Mouse (Mus musculus) gastrocnemius, adult 2 months (tissue): ENCODE measurements at regions not wholly inside any gene's neighbourhood (a gene's known extent, or its start where the extent isn't known, plus 50 kb on each side); places are given as distances from the start of the nearest gene placed in this dataset.

Experiments
- DNase-seq: peaks from one replicate; pipeline ENCODE4 v3.0.0; 2022
- H3K27ac ChIP-seq: fragments of 200-600 bp; 2 replicates; pipeline ENCODE4 v1.8.1; 2022; ENCODE audit warnings: mild to moderate bottlenecking
- H3K4me3 ChIP-seq: fragments of 200-600 bp; 2 replicates; pipeline ENCODE4 v1.8.1; 2022; ENCODE audit warnings: mild to moderate bottlenecking, moderate library complexity
- CTCF ChIP-seq: fragments of 200-600 bp; IDR thresholded peaks from 2 replicates; pipeline ENCODE4 v1.8.1; 2022; ENCODE audit warnings: antibody characterized with exemption, mild to moderate bottlenecking, moderate library complexity
- intact Hi-C: fragments of 180-260 bp; cut with DNase I; formaldehyde crosslinking; loops from one replicate; pipeline ENCODE4 v1.15.1; 2025

DNA sequence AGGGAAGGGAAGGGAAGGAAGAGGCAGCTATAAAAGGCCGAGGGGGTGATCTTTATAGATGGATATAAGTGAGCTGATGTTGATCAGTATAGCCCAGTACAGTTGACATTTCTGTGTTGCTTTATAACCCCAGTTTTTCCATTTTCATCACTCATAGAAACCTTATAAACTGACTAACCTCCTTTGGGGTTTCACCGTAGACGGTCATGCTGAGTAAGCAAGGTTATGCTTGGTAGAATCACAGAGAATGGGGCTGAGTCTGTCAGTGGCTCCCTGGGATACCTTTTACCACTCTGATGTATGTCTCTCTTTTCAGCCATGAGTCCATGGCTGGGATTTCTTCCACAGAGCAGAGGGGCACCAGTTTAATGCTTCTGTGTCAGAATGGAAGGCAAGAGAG is 345.9 kb upstream of the Lrrc3b start:
- H3K4me3 ChIP-seq: no peak overlapping the region
- H3K27ac ChIP-seq: no peak overlapping the region
- no peak for TF ChIP-seq CTCF
- DNase-seq: no peak
- intact Hi-C loops: no loop called here

DNA sequence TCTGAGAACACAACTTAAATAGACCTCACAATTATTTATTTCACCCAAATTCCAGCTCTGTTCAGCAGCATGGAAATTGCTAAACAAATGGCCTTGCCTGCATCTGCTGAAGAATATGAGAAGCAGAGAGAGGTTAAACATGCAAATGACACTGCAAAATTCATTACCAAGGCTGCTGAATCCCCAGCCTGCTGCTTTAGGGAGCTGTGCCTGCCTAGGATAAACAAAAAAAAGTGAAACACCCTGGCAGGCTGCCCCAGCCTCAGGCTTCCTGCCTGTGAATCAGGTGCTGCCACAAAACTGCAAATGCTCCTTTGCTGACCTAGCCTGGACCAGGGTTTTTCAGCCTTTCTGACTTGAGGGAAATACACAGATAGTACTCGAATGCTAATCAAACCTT is 346.4 kb upstream of the Lrrc3b start:
- TF ChIP-seq CTCF: no peak
- no peak overlapping the region for H3K4me3 ChIP-seq
- intact Hi-C loops: no loop called here
- peak; percentile 20 for DNase-seq
- H3K27ac ChIP-seq: no peak overlapping the region

DNA sequence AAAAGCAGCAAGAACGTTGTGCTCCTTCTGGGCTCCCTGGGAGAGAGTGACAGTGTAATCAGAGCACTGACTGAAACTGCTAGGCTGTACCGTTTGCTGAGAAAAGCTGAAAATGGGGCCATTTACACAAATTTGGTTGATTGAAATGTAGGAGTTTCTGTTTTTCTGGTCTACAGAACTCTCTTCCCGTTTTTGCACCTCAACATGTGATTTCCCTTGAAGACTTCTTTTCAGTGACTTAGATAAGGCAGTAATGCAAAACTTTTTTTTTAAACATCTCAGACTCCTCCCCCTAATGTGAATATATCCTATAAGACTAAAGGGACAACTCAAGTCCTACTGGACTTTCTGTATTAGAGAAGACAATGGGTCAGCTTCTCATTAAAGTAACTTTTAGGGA is 356.9 kb upstream of the Lrrc3b start:
- no peak for TF ChIP-seq CTCF
- Histone ChIP-seq H3K27ac (no peak overlapping the region), H3K4me3 (no peak overlapping the region)
- DNase-seq: no peak
- intact Hi-C loops: no loop called here

DNA sequence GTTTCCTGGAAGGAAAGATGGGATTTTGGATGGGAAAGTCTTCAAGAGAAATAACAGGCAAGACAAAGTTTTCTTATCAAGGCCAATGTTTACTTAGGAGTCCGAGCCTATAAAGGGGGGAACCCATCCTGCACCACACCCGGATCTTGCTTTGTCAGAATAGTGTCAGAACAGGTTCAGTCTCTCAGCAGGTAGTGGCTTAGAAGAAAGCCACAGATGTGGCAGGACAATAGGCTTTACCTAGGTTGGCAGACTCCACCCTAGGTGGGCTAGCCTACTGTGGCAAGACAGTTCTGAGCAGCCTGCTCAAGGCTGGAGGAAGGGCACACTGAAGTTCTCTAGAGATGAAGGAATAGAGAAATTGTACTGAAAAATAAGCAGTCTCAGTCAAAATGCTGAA is 358.2 kb upstream of the Lrrc3b start:
- no peak for TF ChIP-seq CTCF
- Histone ChIP-seq H3K4me3 (no peak overlapping the region), H3K27ac (no peak overlapping the region)
- intact Hi-C loops: no loop called here
- DNase-seq: no peak

DNA sequence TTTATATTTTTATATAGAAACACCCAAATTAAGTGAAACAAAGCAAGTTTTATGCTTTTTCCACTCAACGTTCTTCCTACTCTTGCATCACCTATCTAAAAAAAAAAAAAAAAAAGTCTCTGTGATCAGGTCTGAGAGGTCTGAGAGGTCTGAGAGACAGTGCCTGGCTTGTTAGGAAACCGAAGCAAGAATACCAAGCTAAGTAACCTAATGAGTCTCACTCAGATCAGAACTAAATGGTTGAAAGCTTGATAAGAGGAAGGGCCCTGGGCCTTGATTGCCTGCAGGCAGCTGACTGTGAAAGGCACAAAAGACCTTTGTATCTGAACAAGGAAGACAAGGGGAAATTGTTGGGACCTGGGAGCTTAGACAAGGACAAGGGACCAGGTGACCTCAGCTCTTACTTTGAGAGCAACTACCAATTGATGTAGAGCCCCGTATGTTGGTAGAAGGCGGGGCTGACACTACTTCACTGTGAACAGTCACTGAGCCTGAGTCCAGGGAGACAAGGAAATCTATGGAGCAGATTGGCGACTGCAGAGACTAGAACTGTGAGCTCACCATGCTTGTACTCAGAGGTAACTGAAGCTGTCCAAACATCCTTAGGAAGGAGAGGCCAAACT is 362.8 kb upstream of the Lrrc3b start:
- DNase-seq: no peak
- intact Hi-C loops: no loop called here
- TF ChIP-seq CTCF: no peak
- H3K27ac ChIP-seq: no peak overlapping the region
- no peak overlapping the region for H3K4me3 ChIP-seq

DNA sequence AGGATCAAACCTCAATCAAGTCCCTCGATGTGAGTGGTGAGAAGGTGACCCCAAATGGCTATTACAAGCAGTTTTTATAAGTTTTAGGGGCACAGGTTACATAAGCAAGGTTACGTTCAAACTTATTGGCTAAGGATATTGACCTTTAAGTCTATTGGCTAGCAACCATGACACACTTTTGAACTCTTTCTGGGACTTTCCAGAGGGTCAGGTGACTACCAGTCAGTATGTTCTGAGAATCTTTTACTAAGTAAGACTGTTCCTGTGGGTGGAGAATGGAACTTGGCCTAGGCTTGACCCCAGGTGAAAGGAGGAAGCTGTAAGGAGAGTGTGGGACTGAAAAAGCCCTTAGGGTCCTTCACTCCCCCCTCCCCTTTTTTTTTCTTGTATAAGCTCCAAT is 370.3 kb upstream of the Lrrc3b start:
- no peak overlapping the region for H3K4me3 ChIP-seq
- no peak for DNase-seq
- intact Hi-C loops: no loop called here
- TF ChIP-seq CTCF: no peak
- H3K27ac ChIP-seq: no peak overlapping the region

DNA sequence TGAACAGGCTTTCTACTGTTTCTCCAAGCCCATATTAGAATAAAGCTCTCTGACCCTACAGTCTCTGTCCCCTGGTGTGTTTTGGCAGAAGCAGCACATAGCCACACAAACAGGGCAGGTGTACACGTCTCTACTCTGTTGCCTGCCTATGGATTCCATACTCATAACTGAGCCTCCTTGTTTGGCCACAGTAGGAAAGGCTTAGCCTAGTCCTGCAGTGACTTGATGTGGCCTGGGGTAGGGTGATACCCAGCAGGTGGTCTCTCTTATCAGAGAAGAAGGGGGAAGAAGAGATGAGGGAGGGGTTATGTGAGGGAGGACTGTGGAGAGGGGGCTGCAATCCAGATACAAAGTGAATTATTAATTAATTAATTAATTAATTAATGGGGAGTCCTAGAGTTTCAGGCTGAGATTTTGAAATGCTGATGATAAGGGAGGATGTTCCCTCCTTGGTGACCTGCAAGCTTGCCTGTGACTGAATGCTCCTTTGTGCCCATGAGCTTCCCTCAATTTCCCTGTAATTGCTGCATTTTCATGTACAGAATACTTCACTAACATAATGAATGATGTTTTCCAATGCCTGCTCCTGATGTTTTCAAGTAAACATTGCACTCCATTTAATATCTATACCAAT is 402.7 kb upstream of the Lrrc3b start:
- intact Hi-C loops: no loop called here
- no peak for DNase-seq
- TF ChIP-seq CTCF: no peak

DNA sequence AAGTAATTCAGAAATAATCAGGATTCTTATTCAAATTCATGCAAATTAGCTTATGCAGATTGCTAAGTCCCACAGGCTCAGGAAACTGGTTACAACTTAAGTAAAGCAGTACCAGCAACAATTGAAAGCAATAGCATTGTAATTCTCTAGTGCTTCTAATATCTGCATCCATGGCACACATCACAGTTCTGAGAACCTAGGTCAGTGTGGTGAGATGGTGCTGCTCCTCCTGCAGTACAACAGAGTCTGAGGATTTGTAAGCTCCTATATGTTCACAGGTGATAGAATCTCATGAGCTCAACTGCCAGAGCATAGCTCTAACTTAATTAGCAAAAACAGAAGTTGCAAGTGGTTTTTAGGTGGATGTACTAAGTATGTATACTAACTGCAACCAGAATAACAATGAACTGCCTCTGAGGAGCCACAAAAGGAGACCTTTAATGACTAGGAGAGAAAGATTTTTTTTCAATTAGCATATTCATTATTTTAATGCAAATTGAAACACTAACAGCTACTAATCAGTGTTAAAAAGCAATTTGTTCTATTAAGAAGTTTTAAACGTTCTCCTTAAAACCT is 403.3 kb upstream of the Lrrc3b start:
- no peak for DNase-seq
- no peak for TF ChIP-seq CTCF
- intact Hi-C loops: no loop called here

More for the DNA sequence above, 402.7 kb upstream of the Lrrc3b start:
- Histone ChIP-seq H3K27ac (no peak overlapping the region), H3K4me3 (no peak overlapping the region)

DNA sequence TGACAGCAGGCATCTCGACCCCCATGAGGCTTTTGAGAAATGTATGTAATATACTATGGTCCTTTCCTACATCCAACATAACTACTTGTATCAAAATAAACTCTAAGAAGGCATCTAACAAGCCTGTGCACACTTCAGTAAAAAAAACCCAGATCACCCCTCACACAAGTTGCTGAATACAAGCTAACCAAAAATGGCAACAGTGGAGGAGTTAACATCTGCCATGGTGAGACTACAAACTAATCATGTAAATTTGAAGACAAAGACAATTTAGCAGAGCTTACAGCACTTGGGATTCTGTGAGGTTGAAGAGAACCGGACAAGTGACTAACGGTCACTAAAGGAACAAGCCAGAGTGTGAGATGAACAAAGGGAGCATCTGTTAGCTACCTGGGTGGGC is 380.6 kb upstream of the Ngly1 start:
- no peak for TF ChIP-seq CTCF
- no peak overlapping the region for H3K27ac ChIP-seq
- no peak for DNase-seq
- intact Hi-C loops: no loop called here
- no peak overlapping the region for H3K4me3 ChIP-seq

More for the DNA sequence above, 403.3 kb upstream of the Lrrc3b start:
- no peak overlapping the region for H3K27ac ChIP-seq
- no peak overlapping the region for H3K4me3 ChIP-seq

DNA sequence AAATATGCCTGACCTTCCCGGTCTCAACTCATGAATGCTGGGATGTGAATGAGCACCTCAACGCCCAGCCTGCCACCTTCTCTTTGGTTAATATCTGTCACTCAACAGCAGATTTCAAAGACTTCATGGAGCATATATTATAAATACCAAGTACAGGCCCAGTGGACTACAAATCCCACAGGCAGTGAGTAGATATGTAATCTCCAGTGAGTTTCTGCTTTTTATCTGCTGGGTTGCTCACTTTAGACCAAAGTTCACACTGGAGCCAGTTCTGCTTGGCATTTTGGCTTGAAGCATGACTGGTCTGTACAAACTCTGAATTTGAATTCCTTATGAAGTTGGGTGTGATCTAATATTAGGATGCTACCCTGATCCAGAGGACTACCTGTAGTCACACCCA is 377.1 kb upstream of the Ngly1 start:
- H3K4me3 ChIP-seq: no peak overlapping the region

DNA sequence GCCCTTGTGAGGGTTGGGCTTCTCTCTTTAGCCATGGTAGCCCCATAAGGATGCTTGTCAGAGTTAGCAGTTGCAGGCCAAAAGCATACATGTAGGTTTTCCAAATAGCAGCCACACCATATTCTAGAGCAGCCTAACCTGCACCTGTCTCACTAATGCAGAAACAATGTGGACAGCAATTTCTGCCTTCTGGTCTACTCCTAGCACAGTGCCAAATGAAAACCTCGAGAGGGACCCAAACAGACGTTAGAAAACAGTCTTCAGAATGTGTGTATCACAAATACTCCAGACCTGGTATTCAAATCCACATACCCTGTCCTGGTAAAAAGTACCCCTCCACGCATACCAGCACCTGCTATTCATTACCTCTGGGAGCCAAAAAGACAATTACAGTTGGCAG is 368.9 kb upstream of the Ngly1 start:
- intact Hi-C loops: loop anchor here (5.0 kb wide), 1 partner anchor 523 kb away; no protein-coding TSS in a partner anchor
- Histone ChIP-seq H3K4me3 (no peak overlapping the region), H3K27ac (no peak overlapping the region)
- DNase-seq: no peak
- no peak for TF ChIP-seq CTCF

More for the DNA sequence above, 377.1 kb upstream of the Ngly1 start:
- intact Hi-C loops: no loop called here
- DNase-seq: no peak
- H3K27ac ChIP-seq: no peak overlapping the region
- TF ChIP-seq CTCF: no peak

DNA sequence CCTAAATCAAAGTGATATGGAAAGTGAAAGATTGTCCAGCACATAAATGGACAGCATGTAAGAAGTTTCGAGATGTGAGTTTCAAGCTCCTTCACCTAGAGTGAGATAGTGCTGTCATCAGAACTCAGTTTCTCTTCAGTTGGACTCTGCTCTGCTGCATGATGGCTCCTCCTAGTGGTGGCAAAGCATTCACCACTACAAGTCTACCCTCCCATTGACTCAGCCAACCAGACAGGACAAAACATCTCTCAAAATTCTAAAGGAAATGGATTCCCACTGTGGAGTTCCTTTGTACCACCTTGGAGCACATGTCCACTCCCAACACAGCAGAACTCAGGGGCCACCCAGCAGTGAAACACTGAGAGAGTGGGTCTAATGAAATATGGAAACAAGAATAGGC is 367.8 kb upstream of the Ngly1 start:
- intact Hi-C loops: loop anchor here (5.0 kb wide), 1 partner anchor 524 kb away; no protein-coding TSS in a partner anchor
- Histone ChIP-seq H3K4me3 (no peak overlapping the region), H3K27ac (no peak overlapping the region)
- TF ChIP-seq CTCF: peak; percentile 67
- DNase-seq: peak; percentile 22

DNA sequence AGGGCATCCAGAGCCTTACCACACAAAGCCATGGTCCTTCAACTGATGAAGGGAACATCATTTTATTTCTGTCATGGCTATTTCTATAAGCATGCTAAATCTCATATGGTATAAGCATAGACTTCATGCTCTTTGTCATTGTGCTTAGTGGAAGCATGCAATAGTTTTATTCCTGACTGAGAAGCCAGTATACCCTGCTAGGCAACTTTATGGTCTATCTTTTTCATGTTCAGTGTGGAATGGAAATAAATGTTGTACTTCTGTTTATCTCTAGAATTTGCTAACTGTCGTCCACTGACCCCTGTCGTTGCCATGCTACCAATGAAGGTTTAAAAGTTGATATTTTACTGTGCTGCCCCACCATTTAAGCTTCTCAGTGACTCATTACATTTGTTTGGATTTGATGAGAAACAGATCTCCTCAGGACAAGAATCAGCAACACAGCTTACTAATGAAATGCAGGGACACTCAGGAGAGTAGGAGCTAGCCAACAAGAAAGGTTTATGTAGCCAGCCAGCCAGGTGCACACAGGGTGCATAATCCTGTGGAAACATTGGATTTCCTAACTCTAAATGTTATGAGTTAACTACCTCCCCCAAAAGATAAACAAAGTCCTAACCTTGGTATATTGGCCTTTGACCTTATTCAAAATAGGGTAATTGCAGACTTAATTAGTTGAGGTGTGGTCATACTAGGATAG is 364.3 kb upstream of the Ngly1 start:
- intact Hi-C loops: loop anchor here (5.0 kb wide), 1 partner anchor 527 kb away; no protein-coding TSS in a partner anchor
- no peak overlapping the region for H3K4me3 ChIP-seq
- H3K27ac ChIP-seq: no peak overlapping the region
- DNase-seq: no peak
- TF ChIP-seq CTCF: no peak
